Mouse (Mus musculus) neural tube, embryonic 13.5 days (tissue): ENCODE measurements at regions not wholly inside any gene's neighbourhood (a gene's known extent, or its start where the extent isn't known, plus 50 kb on each side); places are given as distances from the start of the nearest gene placed in this dataset.

Experiments
- ATAC-seq: fragments of 200-750 bp; cut with Nextera tagmentation; 2 replicates; pipeline ENCODE4 v1.8.0; 2017; ENCODE audit warnings: low read depth, mild to moderate bottlenecking, moderate TSS enrichment, moderate library complexity
- H3K27ac ChIP-seq: fragments of 300-500 bp; sonication (generic); replicated peaks from 2 replicates; pipeline ENCODE4 v1.5.1; 2015; ENCODE audit warnings: moderate library complexity, mild to moderate bottlenecking, inconsistent platforms
- H3K27me3 ChIP-seq: fragments of 300-500 bp; sonication (generic); 2 replicates; pipeline ENCODE4 v1.6.1; 2015; ENCODE audit warnings: mild to moderate bottlenecking, inconsistent platforms
- H3K36me3 ChIP-seq: fragments of 300-500 bp; sonication (generic); 2 replicates; pipeline ENCODE4 v1.6.1; 2015; ENCODE audit warnings: mild to moderate bottlenecking, inconsistent platforms
- H3K4me1 ChIP-seq: fragments of 300-500 bp; sonication (generic); replicated peaks from 2 replicates; pipeline ENCODE4 v1.6.1; 2015; ENCODE audit warnings: inconsistent platforms
- H3K4me2 ChIP-seq: fragments of 300-500 bp; sonication (generic); 2 replicates; pipeline ENCODE4 v1.6.1; 2015; ENCODE audit warnings: inconsistent platforms, mild to moderate bottlenecking, moderate library complexity
- H3K4me3 ChIP-seq: fragments of 300-500 bp; sonication (generic); 2 replicates; pipeline ENCODE4 v1.5.1; 2015; ENCODE audit warnings: mild to moderate bottlenecking, inconsistent platforms
- H3K9ac ChIP-seq: fragments of 300-500 bp; sonication (generic); 2 replicates; pipeline ENCODE4 v1.6.1; 2015; ENCODE audit warnings: moderate library complexity, mild to moderate bottlenecking, inconsistent platforms
- H3K9me3 ChIP-seq: fragments of 300-500 bp; sonication (generic); 2 replicates; pipeline ENCODE4 v1.6.1; 2016; ENCODE audit warnings: inconsistent platforms
- WGBS: fragments of 180-500 bp; shearing (Covaris S2); methylation state at CpG from one replicate; pipeline ENCODE4 v1.1.7; 2015; 5-methylcytosine and 5-hydroxymethylcytosine counted together

- H3K36me3 ChIP-seq: no peaks in the 10 kb centered on the region
- no peak overlapping the region for H3K9ac ChIP-seq
- H3K27me3 ChIP-seq: no peaks in the 10 kb centered on the region
- no peaks in the 10 kb centered on the region for H3K9me3 ChIP-seq
- peak; percentile 37; the same call in 1 of the 2 replicates for ATAC-seq
- no peak overlapping the region for H3K4me3 ChIP-seq
- peak overlapping the region; percentile 81 for H3K27ac ChIP-seq
- H3K4me1 ChIP-seq: peaks cover 32% of the 10 kb centered on the region
- 27% methylated on average over 5 of the region's 5 CpGs for WGBS
- H3K4me2 ChIP-seq: no peak overlapping the region
Observed at GRCm38 (mm10) chr6:31933364-31933763, 116.7 kb upstream of the 1700012A03Rik start.

GRCm38 (mm10) chr6:31931116-31931515 is 118.9 kb upstream of the 1700012A03Rik start:
- H3K27me3 ChIP-seq: no peaks in the 10 kb centered on the region
- no peaks in the 10 kb centered on the region for H3K9me3 ChIP-seq
- H3K4me2 ChIP-seq: no peak overlapping the region
- no peak overlapping the region for H3K27ac ChIP-seq
- no peaks in the 10 kb centered on the region for H3K36me3 ChIP-seq
- 90% methylated on average over 6 of the region's 6 CpGs for WGBS
- no peak overlapping the region for H3K4me3 ChIP-seq
- H3K9ac ChIP-seq: no peak overlapping the region
- ATAC-seq: no peak
- H3K4me1 ChIP-seq: peaks cover 26% of the 10 kb centered on the region

GRCm38 (mm10) chr6:31929165-31929564 is 120.9 kb upstream of the 1700012A03Rik start:
- no peak overlapping the region for H3K9ac ChIP-seq
- peaks cover 22% of the 10 kb centered on the region for H3K4me1 ChIP-seq
- no peak overlapping the region for H3K4me2 ChIP-seq
- no peak for ATAC-seq
- no peaks in the 10 kb centered on the region for H3K36me3 ChIP-seq
- 93% methylated on average over 2 of the region's 2 CpGs for WGBS
- no peaks in the 10 kb centered on the region for H3K9me3 ChIP-seq
- no peak overlapping the region for H3K4me3 ChIP-seq
- H3K27ac ChIP-seq: no peak overlapping the region
- no peaks in the 10 kb centered on the region for H3K27me3 ChIP-seq

GRCm38 (mm10) chr6:31927181-31927580 is 122.9 kb upstream of the 1700012A03Rik start:
- Histone ChIP-seq H3K4me3 (no peak overlapping the region), H3K27ac (no peak overlapping the region), H3K36me3 (no peaks in the 10 kb centered on the region), H3K4me1 (peaks cover 15% of the 10 kb centered on the region), H3K27me3 (no peaks in the 10 kb centered on the region), H3K9me3 (no peaks in the 10 kb centered on the region), H3K4me2 (no peak overlapping the region), H3K9ac (no peak overlapping the region)
- ATAC-seq: no peak
- 70% methylated on average over 3 of the region's 3 CpGs for WGBS

GRCm38 (mm10) chr6:31924669-31925046 is 125.4 kb upstream of the 1700012A03Rik start:
- H3K4me1 ChIP-seq: peaks cover 15% of the 10 kb centered on the region
- no peak overlapping the region for H3K4me3 ChIP-seq
- no peaks in the 10 kb centered on the region for H3K36me3 ChIP-seq
- H3K4me2 ChIP-seq: no peak overlapping the region
- H3K9ac ChIP-seq: no peak overlapping the region
- 52% methylated on average over 2 of the region's 2 CpGs for WGBS
- no peaks in the 10 kb centered on the region for H3K27me3 ChIP-seq
- no peaks in the 10 kb centered on the region for H3K9me3 ChIP-seq
- ATAC-seq: no peak
- peak overlapping the region; percentile 67 for H3K27ac ChIP-seq

- ATAC-seq: peak; percentile 69; the same call in 1 of the 2 replicates
- no peak overlapping the region for H3K4me2 ChIP-seq
- no peak overlapping the region for H3K9ac ChIP-seq
- H3K4me1 ChIP-seq: peaks cover 15% of the 10 kb centered on the region
- no peaks in the 10 kb centered on the region for H3K9me3 ChIP-seq
- no peak overlapping the region for H3K4me3 ChIP-seq
- H3K27me3 ChIP-seq: no peaks in the 10 kb centered on the region
- no peaks in the 10 kb centered on the region for H3K36me3 ChIP-seq
- H3K27ac ChIP-seq: peak overlapping the region; percentile 67
- WGBS: 24% methylated on average over 3 of the region's 3 CpGs
Observed at GRCm38 (mm10) chr6:31923951-31924668, 125.9 kb upstream of the 1700012A03Rik start.

GRCm38 (mm10) chr6:31921561-31922152 is 128.4 kb upstream of the 1700012A03Rik start:
- Histone ChIP-seq H3K9me3 (no peaks in the 10 kb centered on the region), H3K36me3 (no peaks in the 10 kb centered on the region), H3K27me3 (no peaks in the 10 kb centered on the region), H3K27ac (no peak overlapping the region), H3K4me2 (no peak overlapping the region), H3K4me1 (peaks cover 15% of the 10 kb centered on the region), H3K4me3 (no peak overlapping the region), H3K9ac (no peak overlapping the region)
- no peak for ATAC-seq
- 91% methylated on average over 9 of the region's 9 CpGs for WGBS

GRCm38 (mm10) chr6:31917411-31918131 is 132.5 kb upstream of the 1700012A03Rik start:
- 81% methylated on average over 13 of the region's 13 CpGs for WGBS
- no peaks in the 10 kb centered on the region for H3K36me3 ChIP-seq
- ATAC-seq: no peak
- H3K4me3 ChIP-seq: no peak overlapping the region
- H3K4me1 ChIP-seq: no peaks in the 10 kb centered on the region
- no peak overlapping the region for H3K9ac ChIP-seq
- H3K9me3 ChIP-seq: no peaks in the 10 kb centered on the region
- H3K27ac ChIP-seq: no peak overlapping the region
- no peak overlapping the region for H3K4me2 ChIP-seq
- no peaks in the 10 kb centered on the region for H3K27me3 ChIP-seq

- ATAC-seq: no peak
- H3K4me2 ChIP-seq: no peak overlapping the region
- H3K36me3 ChIP-seq: no peaks in the 10 kb centered on the region
- no peak overlapping the region for H3K4me3 ChIP-seq
- H3K9me3 ChIP-seq: no peaks in the 10 kb centered on the region
- WGBS: 84% methylated on average over 2 of the region's 2 CpGs
- 0 out of 2 replicates have a peak, but pooled peaks cover 7% of the 10 kb centered on the region for H3K4me1 ChIP-seq
- no peak overlapping the region for H3K27ac ChIP-seq
- no peaks in the 10 kb centered on the region for H3K27me3 ChIP-seq
- H3K9ac ChIP-seq: no peak overlapping the region
Observed at GRCm38 (mm10) chr6:31901791-31902190, 148.3 kb upstream of the 1700012A03Rik start.

- Histone ChIP-seq H3K36me3 (no peaks in the 10 kb centered on the region), H3K27me3 (no peaks in the 10 kb centered on the region), H3K4me3 (no peak overlapping the region), H3K9ac (no peak overlapping the region), H3K4me2 (no peak overlapping the region), H3K4me1 (0 out of 2 replicates have a peak, but pooled peaks cover 7% of the 10 kb centered on the region), H3K27ac (no peak overlapping the region), H3K9me3 (no peaks in the 10 kb centered on the region)
- no peak for ATAC-seq
- 58% methylated on average over 3 of the region's 3 CpGs for WGBS
Observed at GRCm38 (mm10) chr6:31899055-31899454, 151.0 kb upstream of the 1700012A03Rik start.

- no peak for ATAC-seq
- 0 out of 2 replicates have a peak, but pooled peaks cover 7% of the 10 kb centered on the region for H3K4me1 ChIP-seq
- H3K36me3 ChIP-seq: no peaks in the 10 kb centered on the region
- 10% methylated on average over 4 of the region's 4 CpGs for WGBS
- H3K27me3 ChIP-seq: no peaks in the 10 kb centered on the region
- H3K4me3 ChIP-seq: no peak overlapping the region
- no peak overlapping the region for H3K27ac ChIP-seq
- H3K4me2 ChIP-seq: no peak overlapping the region
- H3K9ac ChIP-seq: no peak overlapping the region
- H3K9me3 ChIP-seq: no peaks in the 10 kb centered on the region
Observed at GRCm38 (mm10) chr6:31898609-31899008, 151.4 kb upstream of the 1700012A03Rik start.

- H3K4me1 ChIP-seq: 0 out of 2 replicates have a peak, but pooled peaks cover 7% of the 10 kb centered on the region
- no peaks in the 10 kb centered on the region for H3K9me3 ChIP-seq
- no peak overlapping the region for H3K4me2 ChIP-seq
- no peak overlapping the region for H3K4me3 ChIP-seq
- no peak for ATAC-seq
- no peak overlapping the region for H3K9ac ChIP-seq
- no peaks in the 10 kb centered on the region for H3K36me3 ChIP-seq
- WGBS: 53% methylated on average over 3 of the region's 3 CpGs
- no peak overlapping the region for H3K27ac ChIP-seq
- H3K27me3 ChIP-seq: no peaks in the 10 kb centered on the region
Observed at GRCm38 (mm10) chr6:31897001-31897400, 153.0 kb upstream of the 1700012A03Rik start.
